Mouse (Mus musculus): ENCODE results near the gene Ankrd11. TPM values are rescaled to one million over a fixed set of nuclear protein-coding genes. Genes with fewer than 3 reads are reported as not detected.

The Ankrd11 gene
- total RNA-seq, 2 experiments from 2014 or later: 60.3 to 62.1 TPM

GRCm38 (mm10) chr8:122905346-122905745, 136.7 kb downstream of the Ankrd11 start:
- H3K4me3 ChIP-seq: no peak overlapping the region; the same call in 1 of the 2 replicates
- peak overlapping the region; percentile 90 for H3K27ac ChIP-seq
- no peak for TF ChIP-seq CTCF (IDR thresholded peaks at IDR 0.05)
- DNase-seq: peak; percentile 83
- intact Hi-C loops (cut with DNase I): loop anchor here (5.0 kb wide), 1 partner anchor 192 kb away; no protein-coding TSS in a partner anchor

DNA sequence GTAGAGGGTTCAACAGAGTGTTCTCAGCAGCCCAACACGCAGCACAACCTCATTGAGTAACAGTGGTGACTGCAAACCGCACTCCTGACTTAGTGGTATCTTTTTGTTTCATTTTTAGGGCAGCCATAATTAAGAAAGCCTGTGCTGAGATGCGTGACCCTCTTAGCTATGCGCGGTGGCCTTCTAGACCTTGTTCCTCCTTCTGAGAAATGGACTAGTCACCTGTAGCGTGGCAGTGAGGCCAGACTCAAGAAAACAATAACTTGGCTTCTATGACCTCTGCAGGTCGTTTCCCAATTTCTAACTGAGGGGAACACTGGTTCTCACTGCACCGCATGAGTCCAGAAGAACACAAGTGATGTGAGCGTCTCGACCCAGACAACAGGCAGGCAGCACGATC, 137.6 kb downstream of the Ankrd11 start:
- TF ChIP-seq CTCF (IDR thresholded peaks at IDR 0.05): no peak
- DNase-seq: no peak
- Histone ChIP-seq H3K27ac (peak overlapping the region; percentile 90), H3K4me3 (no peak overlapping the region)
- intact Hi-C loops (cut with DNase I): loop anchor here (5.0 kb wide), 1 partner anchor 52 kb away; no protein-coding TSS in a partner anchor

DNA sequence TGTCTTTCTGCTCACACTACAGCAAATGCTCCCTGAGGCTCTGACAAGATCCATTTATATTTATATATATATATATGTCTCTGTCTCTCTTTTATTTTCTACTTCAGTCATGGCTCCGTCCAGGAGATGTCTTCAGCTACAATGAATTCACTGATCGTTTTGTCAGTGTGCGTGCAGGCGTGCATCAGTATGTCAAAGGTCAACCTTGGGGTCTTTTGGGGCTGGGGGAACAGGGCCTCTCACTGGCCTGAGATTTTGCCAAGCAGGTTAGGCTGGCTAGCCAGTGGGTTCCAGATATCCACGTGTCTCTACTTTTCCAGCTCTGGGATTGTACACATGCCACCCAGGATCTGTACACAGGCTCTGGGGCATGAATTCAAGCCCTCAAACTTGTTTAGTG, 139.1 kb downstream of the Ankrd11 start:
- Histone ChIP-seq H3K4me3 (no peak overlapping the region), H3K27ac (peak overlapping the region; percentile 73)
- no peak for DNase-seq
- intact Hi-C loops (cut with DNase I): loop anchor here (5.0 kb wide), 1 partner anchor 51 kb away; no protein-coding TSS in a partner anchor
- TF ChIP-seq CTCF (IDR thresholded peaks at IDR 0.05): no peak

DNA sequence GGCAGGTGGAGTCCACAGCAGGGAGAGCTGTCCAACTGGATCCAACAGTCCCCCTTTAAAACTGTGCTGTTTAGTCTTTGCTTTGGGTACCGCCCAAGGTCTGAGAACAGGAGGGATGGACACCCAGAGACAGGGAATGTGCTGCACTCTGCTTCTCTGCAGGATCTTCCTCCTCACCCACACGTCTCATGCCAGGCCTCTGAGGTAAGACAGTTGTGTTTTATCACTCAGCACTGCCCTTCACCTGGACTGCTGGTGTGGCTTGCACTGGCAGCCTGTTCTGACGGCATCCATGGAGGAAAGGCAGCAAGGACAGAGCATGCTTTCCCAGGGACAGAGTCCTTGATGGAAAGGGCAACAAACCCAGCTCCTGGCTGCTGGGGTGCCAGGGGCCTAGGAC, 139.5 kb downstream of the Ankrd11 start:
- no peak for DNase-seq
- intact Hi-C loops (cut with DNase I): loop anchor here (5.0 kb wide), 1 partner anchor 50 kb away; no protein-coding TSS in a partner anchor
- TF ChIP-seq CTCF (IDR thresholded peaks at IDR 0.05): no peak
- Histone ChIP-seq H3K27ac (peak overlapping the region; percentile 73), H3K4me3 (no peak overlapping the region)

- intact Hi-C loops (cut with DNase I): loop anchor here (5.0 kb wide), 1 partner anchor 50 kb away; no protein-coding TSS in a partner anchor
These were observed 140.1 kb downstream of the Ankrd11 start for GRCm38 (mm10) chr8:122901892-122902515.

DNA sequence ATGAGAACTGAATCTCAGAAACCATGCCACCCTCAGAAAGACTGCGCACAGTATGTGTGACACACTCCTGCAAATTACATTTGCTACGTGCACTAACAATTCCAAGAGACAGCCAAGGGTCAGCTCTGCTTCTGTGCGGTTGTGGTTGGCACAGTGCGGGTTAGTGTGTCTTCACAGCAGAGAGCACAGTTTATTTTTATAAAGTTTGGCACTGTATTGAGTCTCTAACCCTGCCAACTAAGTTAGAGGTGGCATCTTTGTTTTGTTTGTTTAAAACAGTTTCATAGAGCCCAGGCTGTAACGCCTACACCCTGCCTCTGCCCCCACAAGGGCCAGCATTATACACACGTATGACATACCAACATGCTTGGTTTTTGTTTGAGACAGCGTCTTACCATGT, 140.6 kb downstream of the Ankrd11 start:
- Histone ChIP-seq H3K27ac (peak overlapping the region; percentile 73), H3K4me3 (no peak overlapping the region)
- intact Hi-C loops (cut with DNase I): loop anchor here (5.0 kb wide), 1 partner anchor 49 kb away; no protein-coding TSS in a partner anchor
- DNase-seq: no peak
- TF ChIP-seq CTCF (IDR thresholded peaks at IDR 0.05): no peak

More at GRCm38 (mm10) chr8:122901892-122902515, 140.1 kb downstream of the Ankrd11 start:
- Histone ChIP-seq H3K27ac (peak overlapping the region; percentile 73), H3K4me3 (no peak overlapping the region)
- TF ChIP-seq CTCF (IDR thresholded peaks at IDR 0.05): no peak
- no peak for DNase-seq

DNA sequence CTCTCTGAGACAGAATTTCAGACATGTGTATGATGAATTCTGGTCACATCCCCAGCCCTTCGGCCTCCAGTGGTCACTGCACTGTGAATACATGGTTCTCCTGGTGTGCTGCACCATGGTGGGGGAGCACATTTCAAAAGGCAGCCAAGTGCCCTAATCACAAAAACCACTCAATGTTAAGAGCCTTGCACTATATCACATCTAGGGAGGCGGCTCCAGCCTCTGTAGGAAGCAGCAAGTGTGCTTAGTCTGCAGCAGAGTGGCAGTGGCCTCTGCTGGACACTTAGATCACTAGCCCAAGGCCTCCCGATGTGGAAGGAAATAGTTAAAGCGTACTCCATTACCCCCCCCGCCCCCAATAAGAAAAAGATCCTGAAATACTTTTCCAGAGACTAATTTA, 143.0 kb downstream of the Ankrd11 start:
- no peak for DNase-seq
- intact Hi-C loops (cut with DNase I): no loop called here
- no peak overlapping the region for H3K4me3 ChIP-seq
- TF ChIP-seq CTCF (IDR thresholded peaks at IDR 0.05): no peak
- H3K27ac ChIP-seq: no peak overlapping the region

GRCm38 (mm10) chr8:122898473-122898872, 143.6 kb downstream of the Ankrd11 start:
- intact Hi-C loops (cut with DNase I): no loop called here
- Histone ChIP-seq H3K27ac (no peak overlapping the region), H3K4me3 (no peak overlapping the region)
- no peak for TF ChIP-seq CTCF (IDR thresholded peaks at IDR 0.05)
- DNase-seq: no peak

GRCm38 (mm10) chr8:122898018-122898417, 144.1 kb downstream of the Ankrd11 start:
- Histone ChIP-seq H3K27ac (no peak overlapping the region), H3K4me3 (no peak overlapping the region)
- intact Hi-C loops (cut with DNase I): no loop called here
- no peak for DNase-seq
- TF ChIP-seq CTCF (IDR thresholded peaks at IDR 0.05): no peak

GRCm38 (mm10) chr8:122897200-122897599, 144.9 kb downstream of the Ankrd11 start:
- intact Hi-C loops (cut with DNase I): no loop called here
- no peak for DNase-seq
- Histone ChIP-seq H3K4me3 (no peak overlapping the region), H3K27ac (no peak overlapping the region)
- no peak for TF ChIP-seq CTCF (IDR thresholded peaks at IDR 0.05)

DNA sequence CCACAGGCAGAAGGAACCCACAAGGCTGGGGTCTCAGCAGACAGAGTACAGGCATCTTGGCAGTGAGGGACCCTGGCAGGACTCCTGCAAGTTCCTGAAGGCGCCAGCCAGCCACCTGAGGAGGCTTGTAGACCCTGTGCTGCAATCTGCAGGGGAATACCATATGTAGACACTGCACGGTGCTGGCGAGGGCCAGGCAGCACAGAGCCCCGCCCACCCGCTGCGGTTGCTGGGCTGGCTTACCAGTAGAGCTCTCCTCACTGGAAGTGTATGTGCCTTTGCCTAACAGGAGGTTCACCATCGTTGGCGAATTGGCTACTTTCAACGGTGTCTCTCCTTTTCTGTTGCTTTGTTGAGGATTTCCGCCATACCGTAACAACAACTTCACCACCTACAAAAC, 145.8 kb downstream of the Ankrd11 start:
- intact Hi-C loops (cut with DNase I): no loop called here
- H3K27ac ChIP-seq: no peak overlapping the region
- no peak for DNase-seq
- no peak overlapping the region for H3K4me3 ChIP-seq
- no peak for TF ChIP-seq CTCF (IDR thresholded peaks at IDR 0.05)

DNA sequence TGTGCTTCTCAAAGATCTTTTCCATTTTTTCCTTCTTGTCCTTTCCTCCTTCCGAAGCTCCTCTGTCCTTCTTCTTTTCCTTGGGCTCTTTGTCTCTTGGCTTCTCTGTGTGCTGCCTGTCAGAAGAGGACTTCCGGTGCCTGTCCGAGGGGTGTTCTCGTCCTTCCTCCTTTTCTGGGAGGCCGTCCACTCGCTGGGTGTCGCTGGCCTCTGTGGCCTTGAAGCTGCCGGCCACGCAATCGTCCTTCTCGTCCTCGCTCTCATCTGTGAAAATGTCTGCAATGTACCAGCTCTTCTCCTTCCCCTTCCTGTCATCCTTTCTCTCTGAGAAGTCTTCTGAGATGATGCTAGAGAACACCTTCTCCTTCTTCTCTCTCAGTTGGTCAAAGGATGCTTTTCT, 148.6 kb downstream of the Ankrd11 start:
- H3K4me3 ChIP-seq: no peak overlapping the region
- no peak overlapping the region for H3K27ac ChIP-seq
- TF ChIP-seq CTCF (IDR thresholded peaks at IDR 0.05): no peak
- DNase-seq: no peak
- intact Hi-C loops (cut with DNase I): no loop called here

- no peak for DNase-seq
- intact Hi-C loops (cut with DNase I): no loop called here
- no peak overlapping the region for H3K27ac ChIP-seq
- H3K4me3 ChIP-seq: no peak overlapping the region
- peak; percentile 42 for TF ChIP-seq CTCF (IDR thresholded peaks at IDR 0.05)
These were observed 150.6 kb downstream of the Ankrd11 start for GRCm38 (mm10) chr8:122891440-122891839.

DNA sequence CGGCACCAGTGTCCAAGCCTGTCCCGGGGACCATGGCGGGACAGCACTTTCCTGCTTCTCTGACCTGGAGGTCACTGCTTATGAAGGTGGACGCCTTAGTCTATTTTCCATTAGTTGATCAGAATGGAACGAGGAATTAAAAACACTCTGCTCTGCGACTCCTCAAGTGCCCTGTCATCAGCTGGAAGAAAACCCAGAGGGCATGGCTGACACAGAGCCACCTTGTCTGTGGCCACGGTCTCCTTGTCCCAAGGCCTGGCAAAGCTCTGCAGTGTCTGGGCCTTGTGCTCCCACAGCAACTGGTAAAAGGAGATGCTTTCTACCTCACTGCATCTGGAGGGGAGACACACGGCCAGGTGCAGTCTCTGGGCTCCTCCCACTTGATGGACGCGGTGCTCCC, 158.4 kb downstream of the Ankrd11 start:
- no peak for TF ChIP-seq CTCF (IDR thresholded peaks at IDR 0.05)
- no peak overlapping the region for H3K4me3 ChIP-seq
- intact Hi-C loops (cut with DNase I): no loop called here
- DNase-seq: no peak
- no peak overlapping the region for H3K27ac ChIP-seq

All from gastrocnemius, adult 2 months (tissue).